Mouse (Mus musculus): ENCODE results near the gene Ccdc110. TPM values are rescaled to one million over a fixed set of nuclear protein-coding genes. Genes with fewer than 3 reads are reported as not detected.

The Ccdc110 gene
- polyA plus RNA-seq, 1 experiment from 2014 or later, result 0.23 TPM

DNA sequence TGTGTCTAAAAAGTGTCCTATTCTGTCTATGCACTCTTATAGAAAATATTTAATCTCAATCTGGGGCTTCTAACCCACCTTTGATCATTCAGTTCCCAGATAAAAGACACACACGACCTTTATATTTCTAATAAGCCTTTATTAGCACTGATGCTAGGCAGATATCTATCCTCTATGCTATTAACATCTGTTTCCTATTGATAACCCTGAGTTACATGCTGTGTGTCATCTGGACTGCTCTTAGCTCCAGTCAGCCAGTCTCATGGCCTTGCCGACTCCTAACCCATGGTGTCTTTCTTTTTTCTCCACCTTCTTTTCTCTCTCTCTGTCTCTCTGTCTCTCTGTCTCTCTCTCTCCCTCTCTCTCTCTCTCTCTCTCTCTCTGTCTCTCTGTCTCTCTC, 53.8 kb downstream of the Ccdc110 start:
- H3K27ac ChIP-seq, result no peak overlapping the region
- no peak overlapping the region for H3K9ac ChIP-seq
- H3K4me1 ChIP-seq, result peaks cover 10% of the 10 kb centered on the region
- 41% methylated on average over 2 of the region's 2 CpGs for WGBS
- H3K9me3 ChIP-seq, result no peaks in the 10 kb centered on the region
- peaks cover 48% of the 10 kb centered on the region for H3K36me3 ChIP-seq
- ATAC-seq (ENCODE audit: low FRiP score, low read depth), result no peak
- H3K27me3 ChIP-seq, result no peaks in the 10 kb centered on the region
- no peak overlapping the region for H3K4me3 ChIP-seq
- H3K4me2 ChIP-seq (replicated peaks), result no peak overlapping the region

DNA sequence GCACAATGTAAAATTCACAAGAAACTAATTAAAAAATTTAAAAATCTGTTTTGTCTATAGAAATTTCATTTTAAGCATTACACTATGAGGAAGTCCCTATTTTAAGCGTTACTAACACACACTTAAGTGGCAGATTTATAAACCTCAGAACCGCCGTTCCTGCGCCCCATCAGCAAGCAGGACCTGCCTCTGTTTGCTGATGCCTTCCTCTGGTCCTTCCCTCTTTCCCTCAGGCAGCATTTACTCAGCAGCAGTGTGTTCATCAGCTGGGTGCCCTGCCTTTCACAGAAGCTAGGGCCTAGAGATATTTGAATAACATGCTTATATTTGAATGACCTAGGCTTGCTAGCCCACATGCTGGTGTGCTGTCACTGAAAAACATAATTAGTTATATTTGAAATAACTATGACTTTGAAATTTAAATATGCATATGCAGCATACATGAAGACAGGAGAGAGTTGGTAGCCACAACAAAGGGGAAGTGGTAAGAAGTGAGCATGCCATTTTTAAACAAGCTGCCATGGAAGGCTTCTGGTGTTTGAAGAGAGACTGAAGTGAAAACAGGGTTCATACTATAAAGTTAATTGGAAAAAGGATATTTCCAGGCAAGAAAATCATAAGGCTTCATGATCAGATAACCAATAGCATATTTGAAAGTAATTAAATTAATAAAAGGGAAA, 56.4 kb downstream of the Ccdc110 start:
- Histone ChIP-seq H3K4me3 (no peak overlapping the region), H3K4me2 (replicated peaks) (no peak overlapping the region), H3K9ac (no peak overlapping the region), H3K36me3 (peaks cover 48% of the 10 kb centered on the region), H3K4me1 (peaks cover 10% of the 10 kb centered on the region), H3K9me3 (no peaks in the 10 kb centered on the region), H3K27me3 (no peaks in the 10 kb centered on the region), H3K27ac (no peak overlapping the region)
- no peak for ATAC-seq (ENCODE audit: low FRiP score, low read depth)
- 93% methylated on average over 4 of the region's 4 CpGs for WGBS

Other genes with a start within 250 kb of the Ccdc110 start
- 46.0 and 52.5 TPM in 2 replicates for gene Pdlim3, start 49.2 kb upstream of the Ccdc110 start, polyA plus RNA-seq (2015; fragmentation: Nextera tagmentation; extraction: Ambion mirVana)
- gene 1700029J07Rik, start 40.6 kb downstream of the Ccdc110 start, polyA plus RNA-seq (2015; fragmentation: Nextera tagmentation; extraction: Ambion mirVana), result 3.3 and 3.7 TPM in 2 replicates
- gene Ufsp2, start 40.9 kb downstream of the Ccdc110 start, polyA plus RNA-seq (2015; fragmentation: Nextera tagmentation; extraction: Ambion mirVana), result 93.0 and 104 TPM in 2 replicates
- 0.28 and 0.49 TPM in 2 replicates for gene Lrp2bp, start 64.7 kb downstream of the Ccdc110 start, polyA plus RNA-seq (2015; fragmentation: Nextera tagmentation; extraction: Ambion mirVana)
- gene Ankrd37, start 71.1 kb downstream of the Ccdc110 start, polyA plus RNA-seq (2015; fragmentation: Nextera tagmentation; extraction: Ambion mirVana), result 19.5 and 20.4 TPM in 2 replicates
- gene Cfap97, start 217.2 kb downstream of the Ccdc110 start, polyA plus RNA-seq (2015; fragmentation: Nextera tagmentation; extraction: Ambion mirVana), result 29.3 and 30.1 TPM in 2 replicates
- 5.9 and 6.6 TPM in 2 replicates for gene Snx25, start 217.5 kb downstream of the Ccdc110 start, polyA plus RNA-seq (2015; fragmentation: Nextera tagmentation; extraction: Ambion mirVana)

Data from limb, embryonic 13.5 days (tissue).